Mouse (Mus musculus): ENCODE measurements around the gene Tmem198. TPM values are rescaled to one million over a fixed set of nuclear protein-coding genes. Genes with fewer than 3 reads are reported as not detected.
A peak's percentile ranks its signal among the peaks of the same experiment; 100 is the strongest.

The Tmem198 gene
- polyA plus RNA-seq, 1 experiment from 2014 or later = not detected

DNA sequence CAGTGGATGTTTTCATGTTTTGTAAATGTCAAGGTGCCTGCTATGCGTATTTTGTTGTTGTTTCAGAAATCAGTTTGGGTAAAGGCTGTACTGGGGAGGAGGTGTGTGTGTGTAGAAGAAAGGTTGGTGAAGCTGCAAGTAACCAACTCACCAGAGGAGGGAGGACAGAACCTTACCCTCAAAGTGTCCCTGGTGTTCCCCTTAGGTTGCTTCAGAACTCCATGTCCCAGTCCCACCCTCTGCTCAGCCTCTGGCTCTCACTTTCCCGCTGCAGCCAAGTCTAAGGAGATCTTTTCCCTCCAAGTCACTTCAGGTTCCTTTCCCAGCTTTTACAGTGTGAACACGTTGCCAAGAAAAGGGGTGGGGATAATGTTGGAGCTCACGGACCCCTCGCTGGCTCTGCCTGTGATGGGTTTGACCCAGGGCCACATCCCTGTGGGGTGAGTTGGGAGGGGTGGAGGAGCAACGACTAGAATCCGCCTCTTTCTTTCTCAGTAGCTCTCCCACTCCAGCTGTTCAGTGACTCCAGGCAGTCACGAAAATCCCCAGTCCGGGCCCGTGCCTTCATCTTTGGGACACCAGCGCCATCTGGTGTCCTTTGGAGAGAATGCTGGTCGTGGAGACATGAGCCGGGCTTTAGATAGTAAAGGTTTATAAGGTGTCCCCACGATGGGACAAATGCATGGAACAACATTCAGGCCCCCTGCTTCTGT is 12.0 kb upstream of the Tmem198 start:
- Histone ChIP-seq H3K4me2 (ENCODE audit: low read depth, low read length) (no peak overlapping the region), H3K9ac (replicated peaks) (no peak overlapping the region), H3K27ac (ENCODE audit: low read depth) (no peak overlapping the region), H3K36me3 (replicated peaks; ENCODE audit: insufficient read depth, low read length) (no peaks in the 10 kb centered on the region), H3K4me1 (ENCODE audit: insufficient read depth) (0 out of 2 replicates have a peak, but pooled peaks cover 10% of the 10 kb centered on the region), H3K27me3 (ENCODE audit: insufficient read depth, low read length) (peaks cover 42% of the 10 kb centered on the region), H3K9me3 (ENCODE audit: low read length) (no peaks in the 10 kb centered on the region), H3K4me3 (ENCODE audit: low read depth, low read length) (no peak overlapping the region)
- TF ChIP-seq EP300 (IDR thresholded peaks at IDR 0.05; ENCODE audit: low read depth) = no peak
- peak; percentile 90 for TF ChIP-seq CTCF (IDR thresholded peaks at IDR 0.05; ENCODE audit: low read depth)
- ATAC-seq (peak; percentile 66), DNase-seq (peak; percentile 82)
- 11% methylated on average over 14 of the region's 14 CpGs for WGBS (ENCODE audit: insufficient replicate concordance)

DNA sequence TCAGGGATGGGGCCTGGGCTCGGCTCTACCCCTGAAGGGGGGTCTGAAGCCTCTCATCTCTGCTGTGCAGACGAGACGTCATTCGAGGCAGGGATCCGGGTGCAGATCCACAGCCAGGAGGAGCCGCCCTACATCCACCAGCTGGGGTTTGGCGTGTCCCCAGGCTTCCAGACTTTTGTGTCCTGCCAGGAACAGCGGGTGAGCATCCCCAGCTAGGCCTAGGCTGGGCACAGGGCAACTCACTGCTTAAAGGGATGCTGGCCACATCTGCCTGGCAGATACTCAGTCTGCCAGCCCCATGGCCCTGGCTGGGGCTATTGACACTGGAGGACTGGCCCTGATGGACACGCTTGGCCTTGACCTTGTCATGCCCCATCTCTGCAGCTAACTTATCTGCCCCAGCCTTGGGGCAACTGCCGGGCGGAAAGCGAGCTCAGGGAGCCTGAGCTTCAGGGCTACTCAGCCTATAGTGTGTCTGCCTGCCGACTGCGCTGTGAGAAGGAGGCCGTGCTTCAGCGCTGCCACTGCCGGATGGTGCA is 10.0 kb upstream of the Tmem198 start:
- no peak overlapping the region for H3K4me3 ChIP-seq (ENCODE audit: low read depth, low read length)
- 73% methylated on average over 17 of the region's 17 CpGs for WGBS (ENCODE audit: insufficient replicate concordance)
- no peak overlapping the region for H3K9ac ChIP-seq (replicated peaks)
- TF ChIP-seq CTCF (IDR thresholded peaks at IDR 0.05; ENCODE audit: low read depth) (no peak), EP300 (IDR thresholded peaks at IDR 0.05; ENCODE audit: low read depth) (no peak)
- DNase-seq (no peak), ATAC-seq (no peak)
- no peak overlapping the region for H3K4me2 ChIP-seq (ENCODE audit: low read depth, low read length)
- H3K27me3 ChIP-seq (ENCODE audit: insufficient read depth, low read length) = peaks cover 38% of the 10 kb centered on the region
- H3K4me1 ChIP-seq (ENCODE audit: insufficient read depth) = 0 out of 2 replicates have a peak, but pooled peaks cover 4% of the 10 kb centered on the region
- H3K27ac ChIP-seq (ENCODE audit: low read depth) = no peak overlapping the region
- no peaks in the 10 kb centered on the region for H3K9me3 ChIP-seq (ENCODE audit: low read length)
- H3K36me3 ChIP-seq (replicated peaks; ENCODE audit: insufficient read depth, low read length) = 0 out of 2 replicates have a peak, but pooled peaks cover 2% of the 10 kb centered on the region

GRCm38 (mm10) chr1:75476441-75476840 is 2.9 kb upstream of the Tmem198 start:
- Histone ChIP-seq H3K27me3 (ENCODE audit: insufficient read depth, low read length) (peaks cover 40% of the 10 kb centered on the region), H3K9me3 (ENCODE audit: low read length) (no peaks in the 10 kb centered on the region), H3K36me3 (replicated peaks; ENCODE audit: insufficient read depth, low read length) (0 out of 2 replicates have a peak, but pooled peaks cover 6% of the 10 kb centered on the region), H3K9ac (replicated peaks) (no peak overlapping the region), H3K27ac (ENCODE audit: low read depth) (no peak overlapping the region), H3K4me2 (ENCODE audit: low read depth, low read length) (no peak overlapping the region), H3K4me3 (ENCODE audit: low read depth, low read length) (no peak overlapping the region), H3K4me1 (ENCODE audit: insufficient read depth) (peaks cover 22% of the 10 kb centered on the region)
- DNase-seq (no peak), ATAC-seq (no peak)
- 87% methylated on average over 11 of the region's 11 CpGs for WGBS (ENCODE audit: insufficient replicate concordance)
- TF ChIP-seq EP300 (IDR thresholded peaks at IDR 0.05; ENCODE audit: low read depth) (no peak), CTCF (IDR thresholded peaks at IDR 0.05; ENCODE audit: low read depth) (no peak)

GRCm38 (mm10) chr1:75477264-75477965 is 1.9 kb upstream of the Tmem198 start:
- TF ChIP-seq CTCF (IDR thresholded peaks at IDR 0.05; ENCODE audit: low read depth) = peak; percentile 86
- TF ChIP-seq EP300 (IDR thresholded peaks at IDR 0.05; ENCODE audit: low read depth) = no peak
- Histone ChIP-seq H3K36me3 (replicated peaks; ENCODE audit: insufficient read depth, low read length) (0 out of 2 replicates have a peak, but pooled peaks cover 6% of the 10 kb centered on the region), H3K4me1 (ENCODE audit: insufficient read depth) (peaks cover 22% of the 10 kb centered on the region), H3K27me3 (ENCODE audit: insufficient read depth, low read length) (peaks cover 50% of the 10 kb centered on the region), H3K4me2 (ENCODE audit: low read depth, low read length) (peak overlapping the region; percentile 36), H3K27ac (ENCODE audit: low read depth) (no peak overlapping the region), H3K9ac (replicated peaks) (no peak overlapping the region), H3K4me3 (ENCODE audit: low read depth, low read length) (0 out of 2 replicates have a peak overlapping the region, but pooled peaks have one; percentile 15), H3K9me3 (ENCODE audit: low read length) (no peaks in the 10 kb centered on the region)
- WGBS (ENCODE audit: insufficient replicate concordance) = 10% methylated on average over 35 of the region's 35 CpGs
- ATAC-seq (peak; percentile 16), DNase-seq (peak; percentile 90)

DNA sequence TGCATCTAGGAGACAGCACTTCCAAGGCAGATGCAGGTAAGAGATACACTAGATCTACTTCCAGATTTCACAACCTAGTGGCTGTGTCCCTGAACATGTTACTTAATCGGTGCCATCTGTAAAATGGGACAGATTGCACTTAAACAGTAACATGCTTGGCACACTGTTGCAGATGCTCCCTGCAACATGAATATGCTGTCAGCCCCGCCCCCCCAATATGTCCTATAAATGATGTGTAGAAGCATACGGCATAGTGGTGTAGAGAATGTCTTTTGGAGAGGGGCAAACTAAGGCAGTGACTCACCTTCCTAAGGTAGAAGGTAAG is 1.4 kb upstream of the Tmem198 start:
- Histone ChIP-seq H3K4me2 (ENCODE audit: low read depth, low read length) (peak overlapping the region; percentile 96), H3K4me1 (ENCODE audit: insufficient read depth) (peaks cover 22% of the 10 kb centered on the region), H3K9me3 (ENCODE audit: low read length) (no peaks in the 10 kb centered on the region), H3K27me3 (ENCODE audit: insufficient read depth, low read length) (peaks cover 55% of the 10 kb centered on the region), H3K27ac (ENCODE audit: low read depth) (no peak overlapping the region), H3K36me3 (replicated peaks; ENCODE audit: insufficient read depth, low read length) (0 out of 2 replicates have a peak, but pooled peaks cover 6% of the 10 kb centered on the region), H3K4me3 (ENCODE audit: low read depth, low read length) (peak overlapping the region; percentile 66; the same call in 1 of the 2 replicates), H3K9ac (replicated peaks) (no peak overlapping the region)
- ATAC-seq (no peak), DNase-seq (no peak)
- no peak for TF ChIP-seq CTCF (IDR thresholded peaks at IDR 0.05; ENCODE audit: low read depth)
- no peak for TF ChIP-seq EP300 (IDR thresholded peaks at IDR 0.05; ENCODE audit: low read depth)
- WGBS (ENCODE audit: insufficient replicate concordance) = 41% methylated on average over 3 of the region's 3 CpGs

GRCm38 (mm10) chr1:75478497-75478896 is 835 bp upstream of the Tmem198 start:
- H3K4me1 ChIP-seq (ENCODE audit: insufficient read depth) = peaks cover 22% of the 10 kb centered on the region
- H3K36me3 ChIP-seq (replicated peaks; ENCODE audit: insufficient read depth, low read length) = 0 out of 2 replicates have a peak, but pooled peaks cover 6% of the 10 kb centered on the region
- TF ChIP-seq EP300 (IDR thresholded peaks at IDR 0.05; ENCODE audit: low read depth) (no peak), CTCF (IDR thresholded peaks at IDR 0.05; ENCODE audit: low read depth) (no peak; the same call in 1 of the 2 replicates)
- H3K9me3 ChIP-seq (ENCODE audit: low read length) = no peaks in the 10 kb centered on the region
- peak overlapping the region; percentile 96 for H3K4me2 ChIP-seq (ENCODE audit: low read depth, low read length)
- peak overlapping the region; percentile 65 for H3K9ac ChIP-seq (replicated peaks)
- DNase-seq = peak; percentile 55
- peaks cover 57% of the 10 kb centered on the region for H3K27me3 ChIP-seq (ENCODE audit: insufficient read depth, low read length)
- peak overlapping the region; percentile 63 for H3K27ac ChIP-seq (ENCODE audit: low read depth)
- peak; percentile 2; the same call in 1 of the 2 replicates for ATAC-seq
- H3K4me3 ChIP-seq (ENCODE audit: low read depth, low read length) = peak overlapping the region; percentile 66
- WGBS (ENCODE audit: insufficient replicate concordance) = under 1% methylated on average over 21 of the region's 25 CpGs
